Mouse (Mus musculus): ENCODE measurements around the gene Spef1. TPM values are rescaled to one million over a fixed set of nuclear protein-coding genes. Genes with fewer than 3 reads are reported as not detected.

The Spef1 gene
- polyA plus RNA-seq, 1 experiment, result 13.1 TPM

- H3K4me1 ChIP-seq (ENCODE audit: control insufficient read depth, insufficient read depth, low read length), result peaks cover 10% of the 10 kb centered on the region
- no peaks in the 10 kb centered on the region for H3K36me3 ChIP-seq (ENCODE audit: control insufficient read depth, insufficient read depth, low read length)
- TF ChIP-seq POLR2A (IDR thresholded peaks at IDR 0.05; ENCODE audit: control insufficient read depth, low read depth, low read length) (no peak), CTCF (IDR thresholded peaks at IDR 0.05; ENCODE audit: control insufficient read depth, insufficient read depth, insufficient replicate concordance, low read depth, low read length) (no peak)
- no peaks in the 10 kb centered on the region for H3K27me3 ChIP-seq (ENCODE audit: control insufficient read depth, insufficient read depth, low read length)
- no peak overlapping the region for H3K4me3 ChIP-seq (ENCODE audit: control insufficient read depth, low read depth, low read length)
- no peak overlapping the region for H3K27ac ChIP-seq (ENCODE audit: control insufficient read depth, insufficient read depth, low read depth, low read length)
Measured at GRCm38 (mm10) chr2:131189521-131190309, 2.6 kb upstream of the Spef1 start.

GRCm38 (mm10) chr2:131188311-131188710 lies 1.2 kb upstream of the Spef1 start:
- no peaks in the 10 kb centered on the region for H3K27me3 ChIP-seq (ENCODE audit: control insufficient read depth, insufficient read depth, low read length)
- H3K4me3 ChIP-seq (ENCODE audit: control insufficient read depth, low read depth, low read length), result no peak overlapping the region
- TF ChIP-seq CTCF (IDR thresholded peaks at IDR 0.05; ENCODE audit: control insufficient read depth, insufficient read depth, insufficient replicate concordance, low read depth, low read length) (no peak), POLR2A (IDR thresholded peaks at IDR 0.05; ENCODE audit: control insufficient read depth, low read depth, low read length) (no peak)
- H3K27ac ChIP-seq (ENCODE audit: control insufficient read depth, insufficient read depth, low read depth, low read length), result no peak overlapping the region
- H3K4me1 ChIP-seq (ENCODE audit: control insufficient read depth, insufficient read depth, low read length), result peaks cover 10% of the 10 kb centered on the region
- no peaks in the 10 kb centered on the region for H3K36me3 ChIP-seq (ENCODE audit: control insufficient read depth, insufficient read depth, low read length)

- Histone ChIP-seq H3K4me1 (ENCODE audit: control insufficient read depth, insufficient read depth, low read length) (peaks cover 10% of the 10 kb centered on the region), H3K27ac (ENCODE audit: control insufficient read depth, insufficient read depth, low read depth, low read length) (no peak overlapping the region), H3K4me3 (ENCODE audit: control insufficient read depth, low read depth, low read length) (no peak overlapping the region), H3K27me3 (ENCODE audit: control insufficient read depth, insufficient read depth, low read length) (no peaks in the 10 kb centered on the region), H3K36me3 (ENCODE audit: control insufficient read depth, insufficient read depth, low read length) (no peaks in the 10 kb centered on the region)
- TF ChIP-seq CTCF (IDR thresholded peaks at IDR 0.05; ENCODE audit: control insufficient read depth, insufficient read depth, insufficient replicate concordance, low read depth, low read length), result no peak
- no peak for TF ChIP-seq POLR2A (IDR thresholded peaks at IDR 0.05; ENCODE audit: control insufficient read depth, low read depth, low read length)
Measured at GRCm38 (mm10) chr2:131187602-131187922, 480 bp upstream of the Spef1 start.

GRCm38 (mm10) chr2:131186343-131186742 lies 739 bp downstream of the Spef1 start:
- H3K27ac ChIP-seq (ENCODE audit: control insufficient read depth, insufficient read depth, low read depth, low read length), result no peak overlapping the region
- peaks cover 10% of the 10 kb centered on the region for H3K4me1 ChIP-seq (ENCODE audit: control insufficient read depth, insufficient read depth, low read length)
- H3K36me3 ChIP-seq (ENCODE audit: control insufficient read depth, insufficient read depth, low read length), result no peaks in the 10 kb centered on the region
- H3K4me3 ChIP-seq (ENCODE audit: control insufficient read depth, low read depth, low read length), result peak overlapping the region; percentile 65
- TF ChIP-seq POLR2A (IDR thresholded peaks at IDR 0.05; ENCODE audit: control insufficient read depth, low read depth, low read length) (no peak), CTCF (IDR thresholded peaks at IDR 0.05; ENCODE audit: control insufficient read depth, insufficient read depth, insufficient replicate concordance, low read depth, low read length) (no peak)
- no peaks in the 10 kb centered on the region for H3K27me3 ChIP-seq (ENCODE audit: control insufficient read depth, insufficient read depth, low read length)

GRCm38 (mm10) chr2:131179990-131180587 lies 7.0 kb downstream of the Spef1 start, which contains the start of gene Cenpb:
Cenpb (minus strand) TSS chr2:131180067.
- Histone ChIP-seq H3K4me3 (ENCODE audit: control insufficient read depth, low read depth, low read length) (peak within 1 kb of the TSS; percentile 85), H3K36me3 (ENCODE audit: control insufficient read depth, insufficient read depth, low read length) (no peaks in the 10 kb centered on the region), H3K27ac (ENCODE audit: control insufficient read depth, insufficient read depth, low read depth, low read length) (peak within 1 kb of the TSS; percentile 67), H3K4me1 (ENCODE audit: control insufficient read depth, insufficient read depth, low read length) (peaks cover 20% of the 10 kb centered on the region), H3K27me3 (ENCODE audit: control insufficient read depth, insufficient read depth, low read length) (no peaks in the 10 kb centered on the region)
- TF ChIP-seq POLR2A (IDR thresholded peaks at IDR 0.05; ENCODE audit: control insufficient read depth, low read depth, low read length), result no peak
- TF ChIP-seq CTCF (IDR thresholded peaks at IDR 0.05; ENCODE audit: control insufficient read depth, insufficient read depth, insufficient replicate concordance, low read depth, low read length), result peak; percentile 42; the same call in 1 of the 2 replicates

- Histone ChIP-seq H3K4me1 (ENCODE audit: control insufficient read depth, insufficient read depth, low read length) (peaks cover 20% of the 10 kb centered on the region), H3K27ac (ENCODE audit: control insufficient read depth, insufficient read depth, low read depth, low read length) (peak overlapping the region; percentile 67), H3K36me3 (ENCODE audit: control insufficient read depth, insufficient read depth, low read length) (no peaks in the 10 kb centered on the region), H3K4me3 (ENCODE audit: control insufficient read depth, low read depth, low read length) (peak overlapping the region; percentile 85), H3K27me3 (ENCODE audit: control insufficient read depth, insufficient read depth, low read length) (no peaks in the 10 kb centered on the region)
- TF ChIP-seq CTCF (IDR thresholded peaks at IDR 0.05; ENCODE audit: control insufficient read depth, insufficient read depth, insufficient replicate concordance, low read depth, low read length) (no peak), POLR2A (IDR thresholded peaks at IDR 0.05; ENCODE audit: control insufficient read depth, low read depth, low read length) (no peak)
Measured at GRCm38 (mm10) chr2:131179246-131179886, 7.7 kb downstream of the Spef1 start.

GRCm38 (mm10) chr2:131178828-131179245 lies 8.2 kb downstream of the Spef1 start:
- peaks cover 20% of the 10 kb centered on the region for H3K4me1 ChIP-seq (ENCODE audit: control insufficient read depth, insufficient read depth, low read length)
- no peaks in the 10 kb centered on the region for H3K27me3 ChIP-seq (ENCODE audit: control insufficient read depth, insufficient read depth, low read length)
- TF ChIP-seq POLR2A (IDR thresholded peaks at IDR 0.05; ENCODE audit: control insufficient read depth, low read depth, low read length), result no peak
- no peak for TF ChIP-seq CTCF (IDR thresholded peaks at IDR 0.05; ENCODE audit: control insufficient read depth, insufficient read depth, insufficient replicate concordance, low read depth, low read length)
- H3K4me3 ChIP-seq (ENCODE audit: control insufficient read depth, low read depth, low read length), result peak overlapping the region; percentile 85
- no peaks in the 10 kb centered on the region for H3K36me3 ChIP-seq (ENCODE audit: control insufficient read depth, insufficient read depth, low read length)
- no peak overlapping the region; the same call in 1 of the 2 replicates for H3K27ac ChIP-seq (ENCODE audit: control insufficient read depth, insufficient read depth, low read depth, low read length)

All from testis, adult 2 months (tissue).